Mouse (Mus musculus): Measurements from ENCODE around the gene Knop1. TPM values are rescaled to one million over a fixed set of nuclear protein-coding genes. Genes with fewer than 3 reads are reported as not detected.

The Knop1 gene
- total RNA-seq, 2 experiments from 2014 or later: 24.1 to 27.5 TPM

GRCm38 (mm10) chr7:118849543-118850250 is 6.4 kb downstream of the Knop1 start:
- DNase-seq (ENCODE audit: extremely low spot score in 1 of 2, low spot score in 1 of 2): peak in 1 of 2 experiments; percentile 1

DNA sequence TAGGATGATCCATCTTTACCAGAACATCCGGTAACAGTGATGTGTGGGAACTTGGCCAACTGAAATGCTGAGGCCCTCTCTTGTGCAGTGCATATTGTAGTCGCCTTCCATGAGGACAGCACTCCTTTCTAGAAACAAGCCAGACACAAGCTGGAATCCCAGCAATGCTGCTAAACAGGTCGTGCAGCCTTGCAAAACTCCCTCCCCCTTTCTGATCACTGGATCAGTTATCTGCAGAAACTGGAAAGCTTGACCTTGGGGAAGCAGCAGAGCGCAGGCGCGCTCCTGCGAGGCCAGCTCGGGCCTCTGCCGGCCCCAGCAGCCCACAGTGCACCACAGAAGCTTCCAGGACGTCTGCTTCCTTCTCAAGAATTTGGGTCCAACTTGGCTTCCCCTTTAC is 7.3 kb downstream of the Knop1 start:
- peak in 1 of 2 experiments; percentile 0 for DNase-seq (ENCODE audit: extremely low spot score in 1 of 2, low spot score in 1 of 2)

DNA sequence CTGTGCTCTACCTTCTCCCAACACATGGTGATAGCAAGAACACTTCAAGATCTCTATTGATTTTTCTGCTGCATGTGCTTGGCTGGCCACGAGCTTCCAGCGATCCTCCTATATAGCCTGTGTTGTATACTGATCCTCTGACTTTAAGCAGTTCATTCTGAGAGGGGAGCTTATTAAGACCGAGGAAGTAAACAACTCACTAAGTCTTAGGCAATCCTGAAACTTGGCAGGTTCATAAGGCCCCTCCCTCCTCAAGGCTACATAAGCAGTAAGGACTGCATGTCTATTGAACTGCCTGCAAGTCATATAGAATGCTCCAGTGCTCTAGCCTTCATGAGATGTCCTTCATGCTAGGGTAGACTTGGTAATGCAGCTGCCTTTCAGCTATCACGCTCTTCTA is 9.7 kb downstream of the Knop1 start:
- no peak for DNase-seq (ENCODE audit: extremely low spot score in 1 of 2, low spot score in 1 of 2)

DNA sequence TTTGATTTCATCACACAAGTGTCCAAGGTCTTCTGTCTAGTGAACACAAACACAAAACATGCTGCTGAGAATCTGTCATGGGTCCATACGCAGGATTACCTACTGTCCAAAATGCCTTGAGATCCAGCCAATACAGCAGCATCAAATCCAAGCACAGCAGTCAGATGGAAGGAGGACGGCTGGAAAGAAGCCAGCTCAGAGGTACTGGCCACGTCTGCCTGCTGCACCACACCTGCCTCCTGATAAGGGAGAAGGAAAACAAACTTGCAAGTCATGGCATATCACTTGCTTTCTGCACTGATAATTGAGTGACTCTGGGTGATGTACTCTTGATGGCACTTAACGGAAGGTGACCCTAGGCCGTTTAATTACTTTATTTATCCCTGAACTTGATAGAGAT is 10.9 kb downstream of the Knop1 start:
- DNase-seq (ENCODE audit: extremely low spot score in 1 of 2, low spot score in 1 of 2): no peak

- DNase-seq (ENCODE audit: extremely low spot score in 1 of 2, low spot score in 1 of 2): no peak
Observed at GRCm38 (mm10) chr7:118842938-118843337, 13.1 kb downstream of the Knop1 start.

DNA sequence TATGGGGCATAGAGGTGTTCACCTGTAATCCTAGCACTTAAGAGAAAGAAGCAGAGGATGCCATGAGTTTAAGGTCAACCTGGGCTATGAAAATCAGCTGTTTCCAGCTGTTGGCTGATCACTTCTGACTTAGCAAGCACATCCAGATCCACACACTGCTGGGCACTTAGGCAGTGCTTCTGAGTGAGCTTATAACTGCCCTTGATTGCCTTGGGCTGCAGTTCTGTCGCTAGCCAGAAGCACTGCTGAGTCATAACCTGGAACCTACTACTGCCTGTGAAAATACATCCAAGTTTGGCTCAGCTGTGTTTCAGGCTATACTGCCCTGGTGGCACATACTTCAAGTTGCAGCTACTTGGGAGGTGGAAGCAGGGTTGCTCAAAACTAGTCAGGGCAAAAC is 14.3 kb downstream of the Knop1 start:
- no peak for DNase-seq (ENCODE audit: extremely low spot score in 1 of 2, low spot score in 1 of 2)

DNA sequence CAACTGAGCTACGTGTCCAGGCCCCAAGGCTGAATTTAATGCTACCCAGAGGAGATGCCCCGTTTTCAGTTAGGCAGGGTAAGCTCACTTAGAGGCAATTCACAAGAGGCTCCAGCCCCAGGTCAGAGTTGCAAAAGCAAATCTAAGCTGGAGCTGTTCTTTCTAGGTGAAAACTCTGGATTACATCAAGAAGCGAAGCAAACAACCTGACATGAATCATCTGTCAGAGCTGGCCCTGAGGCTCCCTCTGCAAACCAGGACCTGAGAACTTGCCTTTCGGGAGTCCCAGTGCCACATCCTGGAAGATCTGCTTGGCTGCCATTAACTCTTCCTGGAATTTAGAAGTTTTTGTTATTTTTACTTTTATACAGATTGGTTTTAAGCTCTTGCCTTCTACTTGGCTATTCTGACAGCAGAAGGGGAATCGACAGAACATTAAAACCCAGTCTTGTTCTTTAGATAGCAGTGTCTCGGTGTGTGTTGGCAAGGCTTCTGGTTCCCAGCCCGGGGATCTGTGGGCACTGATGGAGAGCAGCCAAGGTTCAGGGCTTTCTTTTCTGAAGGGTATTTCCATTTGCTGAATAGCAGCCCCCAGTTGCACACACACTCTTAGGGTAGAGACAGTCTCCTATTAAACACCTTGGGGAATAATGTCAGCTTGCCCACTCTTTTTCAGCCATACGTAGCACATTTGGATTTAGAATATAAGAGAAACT is 14.9 kb downstream of the Knop1 start:
- peak in 1 of 2 experiments; percentile 39 for DNase-seq (ENCODE audit: extremely low spot score in 1 of 2, low spot score in 1 of 2)

DNA sequence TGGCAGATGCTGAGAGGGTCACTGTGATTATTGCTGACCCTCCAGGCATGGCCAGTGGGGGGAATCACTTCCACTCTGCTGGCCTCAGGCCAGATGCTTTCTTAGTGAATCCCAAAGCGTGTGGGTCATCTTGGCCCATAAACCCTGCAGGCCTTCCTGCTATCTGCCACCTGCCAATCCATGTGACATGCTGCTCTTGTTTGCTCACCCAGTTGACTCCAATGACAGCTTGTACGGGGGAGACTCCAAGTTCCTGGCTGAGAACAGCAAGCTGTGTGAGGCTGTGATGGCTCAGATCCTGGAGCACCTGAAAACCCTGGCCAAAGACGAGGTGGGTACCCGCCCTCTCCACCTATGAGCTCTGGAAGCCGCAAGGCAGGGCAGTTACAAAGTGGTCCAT is 18.2 kb downstream of the Knop1 start:
- DNase-seq (ENCODE audit: extremely low spot score in 1 of 2, low spot score in 1 of 2): no peak

- DNase-seq (ENCODE audit: extremely low spot score in 1 of 2, low spot score in 1 of 2): no peak
Observed at GRCm38 (mm10) chr7:118827975-118828416, 28.1 kb downstream of the Knop1 start.

DNA sequence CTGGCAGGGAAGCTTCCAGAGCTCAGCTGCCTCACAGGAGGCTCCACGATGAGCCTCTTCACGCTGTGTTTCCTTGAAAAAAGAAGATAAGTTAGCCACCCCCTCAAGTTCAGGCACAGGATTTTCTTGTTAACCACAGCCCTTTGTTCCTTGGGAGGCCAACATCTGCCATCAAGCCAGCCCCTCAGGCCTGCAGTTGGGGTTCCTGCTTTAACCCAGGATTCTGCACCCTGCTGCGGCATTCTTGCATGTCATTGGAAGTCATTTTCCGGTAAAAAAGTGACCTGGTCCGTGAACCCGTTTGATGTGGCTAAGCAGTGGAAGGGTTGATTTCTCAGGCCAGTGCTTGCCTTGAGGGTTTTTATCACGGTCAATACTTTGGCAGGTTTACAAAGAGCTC is 31.6 kb downstream of the Knop1 start:
- no peak for DNase-seq (ENCODE audit: extremely low spot score in 1 of 2, low spot score in 1 of 2)

GRCm38 (mm10) chr7:118821887-118822556 is 34.0 kb downstream of the Knop1 start:
- DNase-seq (ENCODE audit: extremely low spot score in 1 of 2, low spot score in 1 of 2): no peak

GRCm38 (mm10) chr7:118821356-118821755 is 34.7 kb downstream of the Knop1 start:
- DNase-seq (ENCODE audit: extremely low spot score in 1 of 2, low spot score in 1 of 2): no peak

DNA sequence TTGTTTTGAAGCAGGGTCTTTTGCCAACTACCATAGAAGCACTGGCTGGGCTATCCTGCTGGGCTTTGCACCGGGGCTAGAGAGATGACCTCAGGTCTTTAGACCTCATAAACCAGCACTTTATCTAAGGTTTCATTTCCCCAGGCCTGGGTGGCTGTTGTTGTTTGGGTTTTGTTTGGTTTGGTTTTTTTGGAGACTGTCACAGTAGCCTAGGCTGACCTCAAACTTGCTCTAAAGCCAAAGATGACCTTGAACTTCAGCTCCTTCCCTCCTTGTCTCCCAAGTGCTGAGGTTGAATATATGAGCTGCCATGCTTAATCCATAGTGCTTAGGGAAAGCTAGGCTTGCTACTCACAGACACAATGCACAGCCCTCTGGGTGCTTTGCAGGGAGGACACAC is 36.4 kb downstream of the Knop1 start:
- DNase-seq (ENCODE audit: extremely low spot score in 1 of 2, low spot score in 1 of 2): no peak

DNA sequence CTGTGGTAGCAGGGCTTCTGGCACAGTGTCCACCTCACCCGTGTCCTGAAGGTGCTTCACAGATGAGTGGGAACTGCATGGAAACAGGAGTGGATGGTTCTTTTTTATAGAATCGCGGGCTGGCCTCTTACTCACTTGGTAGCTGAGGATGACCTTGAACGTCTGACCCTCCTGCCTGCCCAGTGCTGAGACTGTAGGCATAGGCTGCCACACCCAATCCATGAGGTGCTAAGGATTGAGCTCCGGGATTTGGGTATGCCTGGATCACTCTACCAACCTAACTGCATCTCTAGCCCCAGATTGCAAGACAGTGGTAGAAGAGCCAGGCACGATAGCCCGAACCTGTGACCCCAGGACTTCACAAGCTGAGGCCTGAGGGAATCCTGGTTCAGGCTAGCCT is 38.3 kb downstream of the Knop1 start:
- no peak for DNase-seq (ENCODE audit: extremely low spot score in 1 of 2, low spot score in 1 of 2)

DNA sequence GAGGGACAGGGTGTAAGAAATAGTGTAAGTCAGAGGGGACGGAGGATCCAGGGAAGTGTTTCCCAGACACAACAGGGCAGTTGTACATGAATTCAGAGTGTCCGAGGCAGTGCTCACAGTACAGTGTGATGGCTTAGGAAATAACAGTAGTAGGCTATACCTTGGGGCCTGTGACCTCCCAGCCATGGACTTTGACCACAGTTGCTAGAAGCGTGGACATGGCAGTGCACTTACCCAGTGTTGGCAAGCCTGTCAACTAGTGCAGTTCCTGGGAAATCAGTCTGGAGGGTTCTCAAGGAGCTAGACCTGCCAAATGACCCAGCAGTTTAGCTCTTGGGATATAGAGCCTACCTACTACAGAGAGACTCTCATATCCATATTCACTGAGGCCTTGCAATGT is 39.8 kb downstream of the Knop1 start:
- DNase-seq (ENCODE audit: extremely low spot score in 1 of 2, low spot score in 1 of 2): no peak

- DNase-seq (ENCODE audit: extremely low spot score in 1 of 2, low spot score in 1 of 2): no peak
Observed at GRCm38 (mm10) chr7:118813592-118813991, 42.5 kb downstream of the Knop1 start.

- no peak for DNase-seq (ENCODE audit: extremely low spot score in 1 of 2, low spot score in 1 of 2)
Observed at GRCm38 (mm10) chr7:118811407-118812106, 44.5 kb downstream of the Knop1 start.

DNA sequence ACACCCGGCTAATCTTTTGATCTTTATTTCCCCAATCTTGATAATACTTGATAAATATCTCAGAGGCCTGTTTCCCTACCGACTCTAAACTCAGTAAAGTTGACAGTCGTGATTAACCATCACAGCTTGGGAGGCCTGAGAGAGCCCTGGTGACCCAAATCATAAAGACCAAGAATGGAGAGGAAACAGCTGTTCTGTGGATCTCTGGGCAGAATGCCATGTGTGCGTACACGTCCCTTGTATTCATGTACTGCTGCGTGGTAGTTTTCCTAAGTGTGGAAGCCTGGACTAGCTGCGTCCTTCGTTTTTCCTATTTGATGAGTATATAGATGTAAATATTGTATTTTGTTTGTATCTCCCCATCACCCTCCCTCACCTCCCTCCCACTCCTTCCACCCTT is 48.2 kb downstream of the Knop1 start:
- no peak for DNase-seq (ENCODE audit: extremely low spot score in 1 of 2, low spot score in 1 of 2)

- DNase-seq (ENCODE audit: extremely low spot score in 1 of 2, low spot score in 1 of 2): no peak
Observed at GRCm38 (mm10) chr7:118806631-118807411, 49.2 kb downstream of the Knop1 start.

DNA sequence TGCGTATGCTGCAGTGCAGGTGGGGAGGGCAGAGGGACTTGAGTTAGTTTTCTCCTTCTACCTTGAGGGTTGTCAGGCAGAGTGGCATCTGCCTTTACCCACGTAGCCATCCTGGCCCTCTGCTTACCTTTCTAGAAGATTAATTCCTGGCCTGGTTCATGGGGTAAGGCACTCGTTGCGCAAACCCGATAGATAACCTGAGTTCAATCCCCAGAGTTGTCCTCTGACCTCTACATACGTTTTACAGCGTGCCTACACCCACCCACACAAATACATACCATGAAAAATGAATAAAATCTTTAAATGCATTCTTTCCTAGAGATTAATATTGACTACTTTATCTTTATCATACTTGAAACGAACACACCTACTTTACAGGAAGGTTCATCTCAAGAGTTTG is 52.6 kb downstream of the Knop1 start:
- DNase-seq (ENCODE audit: extremely low spot score in 1 of 2, low spot score in 1 of 2): no peak
